Comparison of ENCODE assay signal across 17 mouse cellular contexts in genomic region chr1:182863396-182863795, GRCm38 (mm10).
DNase-seq lines count a peak whose midpoint lies in the region; ATAC-seq lines count a peak whose summit lies in the region.
"Had no signal": no experiment of that assay in that cellular context is flagged by ENCODE, and none has a peak within 500 bp of the region (broad histone marks: within the 10 kb centered on the region; RNA-seq: fewer than 3 reads in every experiment).

No protein-coding gene starts in this region.

- peak; percentile 43 for DNase-seq in kidney, adult 11 months
- DNase-seq in kidney, adult 18-20 months = no peak
- DNase-seq in lung, postnatal 36 days = peak; percentile 4
- no peak for DNase-seq in lung, postnatal 14 days
- DNase-seq in kidney, postnatal 25 days = peak; percentile 25 to 57
- DNase-seq in natural killer cell, adult 2 months (ENCODE audit: low spot score in 2 of 2) = no peak
- DNase-seq: adrenal gland, postnatal 10 days; cerebellum, adult 11 months; cerebellum, adult 8-10 months; cerebellum, postnatal 14 days; embryo, embryonic 11 days; gastrocnemius, adult 2 months; gastrocnemius, postnatal 25 days; heart, adult 18-20 months; heart, postnatal 14 days had no signal

- ATAC-seq in granulocyte monocyte progenitor cell, adult 5-6 weeks (replicated peaks; ENCODE audit: poor library complexity, severe bottlenecking) = no peak
- ATAC-seq: forebrain, embryonic 14.5 days had no signal

Comparison
In these comparisons a context has a peak if more than half of its experiments do, and no peak if none do; other contexts are left out.
1. DNase-seq: peak in kidney, adult 11 months (single experiment), lung, postnatal 36 days (single experiment) and kidney, postnatal 25 days (2 of 2); none in kidney, adult 18-20 months (single experiment), lung, postnatal 14 days (single experiment) and natural killer cell, adult 2 months (0 of 2).